Mouse (Mus musculus): ENCODE results near the gene Hecw2. TPM values are rescaled to one million over a fixed set of nuclear protein-coding genes. Genes with fewer than 3 reads are reported as not detected.

Gene Hecw2
- polyA plus RNA-seq, 2 experiments, result 2.2 to 2.8 TPM

DNA sequence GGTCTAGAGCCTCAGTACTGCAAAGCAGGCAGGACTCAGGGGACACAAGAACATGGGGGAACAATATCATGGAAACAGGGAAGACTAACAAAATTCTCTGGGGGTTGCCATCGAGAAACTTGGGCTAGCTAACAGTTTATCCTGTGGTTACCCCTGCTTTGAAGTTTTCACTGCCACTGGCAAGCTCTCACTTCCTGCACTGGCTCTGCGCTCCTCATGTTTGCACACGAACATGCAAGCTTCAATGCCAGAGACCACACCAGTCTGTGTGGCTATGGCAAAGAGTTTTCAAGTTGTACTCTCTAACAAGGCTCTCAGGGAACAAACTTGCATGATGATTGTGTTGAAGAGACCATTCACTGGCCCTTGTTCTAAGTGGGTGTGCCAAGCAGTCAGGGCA is 288.8 kb downstream of the Hecw2 start:
- Histone ChIP-seq H3K4me1 (ENCODE audit: control insufficient read depth, insufficient read depth, low read length) (0 out of 2 replicates have a peak, but pooled peaks cover 2% of the 10 kb centered on the region), H3K9me3 (ENCODE audit: control insufficient read depth, low read length) (no peaks in the 10 kb centered on the region), H3K27ac (replicated peaks; ENCODE audit: low read depth, low read length) (no peak overlapping the region), H3K36me3 (ENCODE audit: control insufficient read depth, insufficient read depth, low read length) (no peaks in the 10 kb centered on the region), H3K9ac (ENCODE audit: low read depth, low read length, severe bottlenecking) (no peak overlapping the region), H3K4me2 (replicated peaks; ENCODE audit: low read depth, low read length, severe bottlenecking) (no peak overlapping the region), H3K27me3 (ENCODE audit: control insufficient read depth, insufficient read depth, low read length) (no peaks in the 10 kb centered on the region), H3K4me3 (replicated peaks; ENCODE audit: low read length) (no peak overlapping the region)
- 65% methylated on average over 3 of the region's 3 CpGs for WGBS
- DNase-seq (ENCODE audit: low spot score) (no peak), ATAC-seq (ENCODE audit: low FRiP score, low read depth) (no peak)
- no peak for TF ChIP-seq POLR2A (IDR thresholded peaks at IDR 0.05; ENCODE audit: borderline replicate concordance, extremely low read depth, insufficient read depth, insufficient read length)

DNA sequence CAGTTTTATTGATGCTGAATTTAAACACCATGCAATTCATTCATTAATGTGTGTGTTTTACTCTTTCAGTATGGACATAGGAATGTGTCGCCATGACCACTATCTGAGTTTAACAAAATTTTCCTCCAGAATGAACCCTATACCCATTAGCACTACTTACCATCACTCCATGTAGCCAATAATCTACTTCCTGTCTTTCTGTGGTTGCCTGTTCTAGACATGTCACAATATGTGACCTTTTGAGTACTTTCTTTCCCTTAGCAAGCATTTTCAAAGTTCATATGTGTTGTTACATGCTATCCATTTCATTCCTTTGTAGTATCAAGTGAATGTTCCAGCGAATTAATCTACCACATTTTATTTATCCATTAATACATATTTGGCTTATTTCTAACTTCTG is 294.6 kb downstream of the Hecw2 start:
- Histone ChIP-seq H3K4me3 (replicated peaks; ENCODE audit: low read length) (no peak overlapping the region), H3K4me2 (replicated peaks; ENCODE audit: low read depth, low read length, severe bottlenecking) (no peak overlapping the region), H3K9me3 (ENCODE audit: control insufficient read depth, low read length) (no peaks in the 10 kb centered on the region), H3K9ac (ENCODE audit: low read depth, low read length, severe bottlenecking) (no peak overlapping the region), H3K36me3 (ENCODE audit: control insufficient read depth, insufficient read depth, low read length) (no peaks in the 10 kb centered on the region), H3K27me3 (ENCODE audit: control insufficient read depth, insufficient read depth, low read length) (no peaks in the 10 kb centered on the region), H3K4me1 (ENCODE audit: control insufficient read depth, insufficient read depth, low read length) (no peaks in the 10 kb centered on the region), H3K27ac (replicated peaks; ENCODE audit: low read depth, low read length) (no peak overlapping the region)
- ATAC-seq (ENCODE audit: low FRiP score, low read depth) (no peak), DNase-seq (ENCODE audit: low spot score) (no peak)
- no peak for TF ChIP-seq POLR2A (IDR thresholded peaks at IDR 0.05; ENCODE audit: borderline replicate concordance, extremely low read depth, insufficient read depth, insufficient read length)
- 68% methylated on average over 2 of the region's 2 CpGs for WGBS

DNA sequence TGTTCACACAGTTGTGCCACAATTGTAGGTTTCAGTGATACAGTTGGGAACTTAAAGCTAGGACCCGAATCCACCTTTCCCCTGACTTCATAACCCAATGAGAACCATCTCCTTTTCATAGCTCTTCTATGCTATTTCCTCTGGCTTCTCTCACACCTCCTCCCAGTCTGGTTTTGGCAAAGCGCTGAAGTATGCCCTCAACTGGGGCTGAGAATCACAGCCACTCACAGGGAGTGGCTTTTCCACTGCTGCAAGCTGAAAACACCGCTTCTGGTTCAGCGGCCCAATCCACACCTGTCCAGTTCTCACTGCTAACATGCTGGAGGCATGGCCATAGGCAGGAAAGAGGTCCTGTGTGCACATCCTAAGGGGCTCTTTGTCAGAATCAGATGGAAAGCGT is 300.7 kb downstream of the Hecw2 start:
- no peaks in the 10 kb centered on the region for H3K36me3 ChIP-seq (ENCODE audit: control insufficient read depth, insufficient read depth, low read length)
- no peak overlapping the region for H3K27ac ChIP-seq (replicated peaks; ENCODE audit: low read depth, low read length)
- no peaks in the 10 kb centered on the region for H3K27me3 ChIP-seq (ENCODE audit: control insufficient read depth, insufficient read depth, low read length)
- no peak overlapping the region for H3K9ac ChIP-seq (ENCODE audit: low read depth, low read length, severe bottlenecking)
- DNase-seq (ENCODE audit: low spot score) (no peak), ATAC-seq (ENCODE audit: low FRiP score, low read depth) (no peak)
- 85% methylated on average over 5 of the region's 5 CpGs for WGBS
- H3K4me1 ChIP-seq (ENCODE audit: control insufficient read depth, insufficient read depth, low read length), result peaks cover 2% of the 10 kb centered on the region; the same call in 1 of the 2 replicates
- no peak overlapping the region for H3K4me2 ChIP-seq (replicated peaks; ENCODE audit: low read depth, low read length, severe bottlenecking)
- no peak for TF ChIP-seq POLR2A (IDR thresholded peaks at IDR 0.05; ENCODE audit: borderline replicate concordance, extremely low read depth, insufficient read depth, insufficient read length)
- H3K9me3 ChIP-seq (ENCODE audit: control insufficient read depth, low read length), result no peaks in the 10 kb centered on the region
- no peak overlapping the region for H3K4me3 ChIP-seq (replicated peaks; ENCODE audit: low read length)

DNA sequence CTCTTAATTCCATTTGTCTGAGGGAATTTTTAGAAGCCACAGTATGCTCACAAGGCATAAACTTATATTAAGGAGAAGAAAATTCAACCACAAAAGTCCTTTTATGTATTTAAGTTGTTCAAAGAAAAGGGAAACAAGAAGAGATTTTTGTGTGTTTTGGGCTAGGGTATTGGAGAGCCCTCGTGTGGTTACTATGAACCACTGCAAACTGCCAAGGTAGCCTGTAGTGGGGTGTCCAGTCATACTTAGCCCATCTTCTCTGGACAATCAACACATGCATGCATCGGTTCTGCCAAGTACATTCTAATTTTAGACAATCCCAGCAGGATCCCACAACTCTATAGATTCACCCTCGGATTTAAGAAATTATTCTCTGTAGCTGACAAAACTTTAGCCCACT is 304.6 kb downstream of the Hecw2 start:
- peak; percentile 14 for DNase-seq (ENCODE audit: low spot score)
- Histone ChIP-seq H3K27ac (replicated peaks; ENCODE audit: low read depth, low read length) (no peak overlapping the region), H3K9me3 (ENCODE audit: control insufficient read depth, low read length) (no peaks in the 10 kb centered on the region), H3K27me3 (ENCODE audit: control insufficient read depth, insufficient read depth, low read length) (no peaks in the 10 kb centered on the region), H3K4me2 (replicated peaks; ENCODE audit: low read depth, low read length, severe bottlenecking) (no peak overlapping the region), H3K9ac (ENCODE audit: low read depth, low read length, severe bottlenecking) (no peak overlapping the region), H3K4me1 (ENCODE audit: control insufficient read depth, insufficient read depth, low read length) (peaks cover 2% of the 10 kb centered on the region; the same call in 1 of the 2 replicates), H3K4me3 (replicated peaks; ENCODE audit: low read length) (no peak overlapping the region), H3K36me3 (ENCODE audit: control insufficient read depth, insufficient read depth, low read length) (no peaks in the 10 kb centered on the region)
- TF ChIP-seq POLR2A (IDR thresholded peaks at IDR 0.05; ENCODE audit: borderline replicate concordance, extremely low read depth, insufficient read depth, insufficient read length), result no peak
- ATAC-seq (ENCODE audit: low FRiP score, low read depth), result no peak
- 46% methylated on average over 3 of the region's 3 CpGs for WGBS

DNA sequence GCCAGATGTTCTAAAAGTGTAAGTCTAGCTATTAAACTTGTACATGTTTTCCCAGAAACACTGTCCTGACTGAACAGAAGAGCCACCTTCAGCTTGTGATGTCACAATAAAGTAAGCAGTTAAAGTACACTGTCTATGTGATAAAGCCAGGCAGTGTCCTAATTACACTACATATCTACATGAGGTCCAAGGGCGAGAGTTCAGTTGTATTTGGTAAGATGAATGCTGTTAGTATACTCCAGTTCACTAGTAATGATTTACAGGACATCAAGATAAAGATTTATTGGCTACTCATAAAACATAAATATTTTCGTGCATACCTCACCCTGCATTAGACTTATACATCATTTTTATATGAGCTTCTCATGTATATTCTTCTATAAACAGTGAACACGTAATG is 305.2 kb downstream of the Hecw2 start:
- Histone ChIP-seq H3K4me3 (replicated peaks; ENCODE audit: low read length) (no peak overlapping the region), H3K27me3 (ENCODE audit: control insufficient read depth, insufficient read depth, low read length) (no peaks in the 10 kb centered on the region), H3K4me2 (replicated peaks; ENCODE audit: low read depth, low read length, severe bottlenecking) (no peak overlapping the region), H3K9ac (ENCODE audit: low read depth, low read length, severe bottlenecking) (no peak overlapping the region), H3K27ac (replicated peaks; ENCODE audit: low read depth, low read length) (no peak overlapping the region), H3K4me1 (ENCODE audit: control insufficient read depth, insufficient read depth, low read length) (peaks cover 2% of the 10 kb centered on the region; the same call in 1 of the 2 replicates), H3K9me3 (ENCODE audit: control insufficient read depth, low read length) (no peaks in the 10 kb centered on the region), H3K36me3 (ENCODE audit: control insufficient read depth, insufficient read depth, low read length) (no peaks in the 10 kb centered on the region)
- ATAC-seq (ENCODE audit: low FRiP score, low read depth) (no peak), DNase-seq (ENCODE audit: low spot score) (no peak)
- TF ChIP-seq POLR2A (IDR thresholded peaks at IDR 0.05; ENCODE audit: borderline replicate concordance, extremely low read depth, insufficient read depth, insufficient read length), result no peak
- 54% methylated on average over 3 of the region's 3 CpGs for WGBS

DNA sequence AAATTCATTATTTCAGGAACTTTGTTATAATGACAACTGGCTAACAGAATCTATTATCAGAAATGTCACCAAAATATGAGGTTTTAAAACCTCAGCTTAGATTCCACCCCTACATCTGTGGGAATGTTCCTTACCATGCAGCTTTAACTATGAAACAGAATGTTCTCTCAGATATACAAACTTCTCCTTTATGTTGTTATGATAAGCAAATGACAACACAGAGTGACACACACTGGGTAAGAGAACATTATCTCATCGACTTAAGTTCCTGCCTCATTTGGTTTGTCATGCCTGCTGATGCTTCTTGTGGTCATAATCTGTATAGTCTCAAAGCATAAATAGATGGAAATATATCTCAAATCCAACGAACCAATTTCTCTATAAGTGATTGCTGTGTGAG is 312.5 kb downstream of the Hecw2 start:
- no peak for DNase-seq (ENCODE audit: low spot score)
- TF ChIP-seq POLR2A (IDR thresholded peaks at IDR 0.05; ENCODE audit: borderline replicate concordance, extremely low read depth, insufficient read depth, insufficient read length), result no peak
- ATAC-seq (ENCODE audit: low FRiP score, low read depth), result no peak
- Histone ChIP-seq H3K4me1 (ENCODE audit: control insufficient read depth, insufficient read depth, low read length) (no peaks in the 10 kb centered on the region), H3K36me3 (ENCODE audit: control insufficient read depth, insufficient read depth, low read length) (no peaks in the 10 kb centered on the region), H3K27me3 (ENCODE audit: control insufficient read depth, insufficient read depth, low read length) (no peaks in the 10 kb centered on the region), H3K4me2 (replicated peaks; ENCODE audit: low read depth, low read length, severe bottlenecking) (no peak overlapping the region), H3K9ac (ENCODE audit: low read depth, low read length, severe bottlenecking) (no peak overlapping the region), H3K27ac (replicated peaks; ENCODE audit: low read depth, low read length) (no peak overlapping the region), H3K9me3 (ENCODE audit: control insufficient read depth, low read length) (no peaks in the 10 kb centered on the region), H3K4me3 (replicated peaks; ENCODE audit: low read length) (no peak overlapping the region)
- WGBS, result 85% methylated on average over 2 of the region's 2 CpGs

Data from limb, embryonic 14.5 days (tissue).